Mouse (Mus musculus): ENCODE measurements around the gene Pxt1. TPM values are rescaled to one million over a fixed set of nuclear protein-coding genes. Genes with fewer than 3 reads are reported as not detected.

Pxt1 gene
- total RNA-seq, 2 experiments from 2014 or later: not detected

DNA sequence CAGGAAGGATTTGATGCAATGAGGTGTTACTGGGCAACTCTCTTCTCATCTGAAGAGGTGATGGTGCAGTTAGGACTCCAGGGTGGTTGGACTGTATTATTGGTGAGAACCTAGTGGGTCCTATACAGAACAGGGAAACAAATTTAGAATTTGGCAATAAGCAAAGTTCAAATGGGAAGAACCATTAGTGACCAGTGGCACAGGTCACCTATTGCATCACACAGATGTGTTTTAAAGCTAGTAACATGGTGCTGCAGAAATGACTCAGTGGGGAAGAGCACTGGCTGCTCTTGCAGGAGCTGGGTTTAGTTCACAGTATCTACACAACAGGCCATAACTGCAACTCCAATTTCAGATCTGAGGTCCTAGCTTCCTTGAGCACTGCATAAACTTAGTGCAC is 26.5 kb upstream of the Pxt1 start:
- intact Hi-C loops (cut with DNase I): no loop called here
- no peak for DNase-seq (ENCODE audit: extremely low spot score in 1 of 2, low spot score in 2 of 2)
- H3K27ac ChIP-seq: no peak overlapping the region
- no peak for TF ChIP-seq CTCF (IDR thresholded peaks at IDR 0.05)
- no peak overlapping the region for H3K4me3 ChIP-seq

DNA sequence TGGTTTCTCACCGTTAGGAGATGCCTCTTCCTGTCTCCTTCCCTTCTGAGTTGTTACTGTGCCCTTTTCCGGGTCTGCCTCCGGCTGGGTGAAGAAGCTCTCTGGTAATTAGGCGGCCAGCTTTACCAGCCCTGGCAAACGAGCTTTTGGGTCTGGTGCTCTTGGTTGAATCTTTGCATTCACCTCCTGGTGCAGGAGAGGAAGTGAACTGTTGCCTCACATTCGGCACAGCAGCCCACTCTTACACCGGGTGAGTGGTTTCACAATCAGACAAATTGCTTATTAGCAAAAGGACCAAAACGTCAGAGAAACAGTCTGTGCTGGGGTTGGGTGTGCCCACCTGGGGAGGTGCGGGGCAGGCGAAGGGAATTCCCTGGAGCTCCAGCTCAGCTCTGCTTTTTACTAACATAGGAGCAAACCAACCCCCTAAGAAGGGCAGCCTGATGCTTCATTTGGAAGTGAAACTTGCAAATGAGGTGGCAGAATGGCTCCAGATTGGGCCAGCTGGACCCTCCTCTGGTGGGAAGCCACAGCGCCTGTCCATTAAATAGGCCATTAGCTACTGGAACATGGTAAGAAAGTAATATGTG is 23.5 kb upstream of the Pxt1 start:
- H3K27ac ChIP-seq: no peak overlapping the region
- DNase-seq (ENCODE audit: extremely low spot score in 1 of 2, low spot score in 2 of 2): no peak
- TF ChIP-seq CTCF (IDR thresholded peaks at IDR 0.05): no peak
- H3K4me3 ChIP-seq: no peak overlapping the region
- intact Hi-C loops (cut with DNase I): no loop called here

DNA sequence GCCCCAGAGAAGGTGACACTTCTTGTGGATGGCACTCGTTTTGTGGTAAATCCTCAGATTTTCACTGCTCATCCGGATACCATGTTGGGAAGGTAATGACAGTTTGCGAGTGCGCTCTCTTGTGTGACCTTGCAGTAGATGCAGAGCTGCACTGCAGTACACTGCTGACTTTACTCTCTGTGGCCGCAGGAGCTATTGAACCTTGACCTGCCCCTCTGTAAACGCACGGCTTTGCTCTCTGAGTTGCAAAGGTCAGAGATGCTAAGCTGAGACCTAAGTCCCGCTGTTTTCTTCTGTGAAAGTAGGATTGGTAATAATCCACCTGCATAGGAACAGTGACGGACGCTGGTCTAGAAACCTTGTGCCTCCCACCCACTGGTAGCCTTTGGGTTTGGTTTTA is 18.0 kb upstream of the Pxt1 start:
- intact Hi-C loops (cut with DNase I): no loop called here
- no peak for DNase-seq (ENCODE audit: extremely low spot score in 1 of 2, low spot score in 2 of 2)

DNA sequence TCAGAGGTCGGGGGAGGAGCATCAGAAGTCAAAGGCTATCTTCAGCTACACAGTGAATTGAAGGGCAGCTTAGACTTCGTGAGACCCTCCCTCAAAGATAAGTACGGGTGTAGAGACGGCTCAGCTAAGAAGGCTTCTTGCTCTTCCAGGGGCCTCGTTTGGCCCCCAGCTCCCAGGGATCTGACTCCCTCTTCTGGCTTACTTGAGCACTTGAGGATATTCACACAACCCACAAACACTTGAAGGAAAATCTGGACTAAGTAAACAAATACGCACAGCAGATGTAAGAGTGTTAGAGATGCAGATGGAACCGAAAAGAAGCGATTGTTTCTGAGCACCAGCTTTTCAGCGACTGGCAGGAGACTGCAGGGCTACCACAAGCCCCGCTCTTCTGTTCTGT is 17.0 kb upstream of the Pxt1 start:
- H3K27ac ChIP-seq: no peak overlapping the region
- peak; percentile 18 for TF ChIP-seq CTCF (IDR thresholded peaks at IDR 0.05)
- no peak overlapping the region for H3K4me3 ChIP-seq
- DNase-seq (ENCODE audit: extremely low spot score in 1 of 2, low spot score in 2 of 2): no peak
- intact Hi-C loops (cut with DNase I): no loop called here

More for the DNA sequence above, 18.0 kb upstream of the Pxt1 start:
- Histone ChIP-seq H3K27ac (no peak overlapping the region), H3K4me3 (no peak overlapping the region)
- no peak for TF ChIP-seq CTCF (IDR thresholded peaks at IDR 0.05)

DNA sequence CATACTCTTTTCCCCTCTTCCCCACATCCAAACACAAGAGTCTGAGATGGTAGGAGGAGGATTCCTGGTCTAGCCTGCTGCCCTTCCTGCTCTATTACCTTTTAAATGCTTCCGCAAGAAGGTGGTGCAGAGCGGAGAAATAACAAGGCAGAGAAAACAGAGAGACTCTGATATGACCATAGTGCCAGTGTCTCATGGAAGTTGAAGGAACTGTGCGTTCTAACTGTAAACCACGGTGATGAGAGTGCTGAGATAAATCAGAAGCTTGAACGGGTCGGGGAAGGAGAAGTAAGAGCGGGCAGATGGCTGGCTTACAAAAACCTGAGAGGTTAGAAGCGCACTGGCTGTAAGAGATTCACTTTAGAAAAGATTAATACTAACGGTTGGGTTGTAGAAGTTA is 10.8 kb upstream of the Pxt1 start:
- intact Hi-C loops (cut with DNase I): no loop called here
- no peak for TF ChIP-seq CTCF (IDR thresholded peaks at IDR 0.05)
- no peak for DNase-seq (ENCODE audit: extremely low spot score in 1 of 2, low spot score in 2 of 2)
- Histone ChIP-seq H3K27ac (no peak overlapping the region; the same call in 1 of the 2 replicates), H3K4me3 (no peak overlapping the region)

DNA sequence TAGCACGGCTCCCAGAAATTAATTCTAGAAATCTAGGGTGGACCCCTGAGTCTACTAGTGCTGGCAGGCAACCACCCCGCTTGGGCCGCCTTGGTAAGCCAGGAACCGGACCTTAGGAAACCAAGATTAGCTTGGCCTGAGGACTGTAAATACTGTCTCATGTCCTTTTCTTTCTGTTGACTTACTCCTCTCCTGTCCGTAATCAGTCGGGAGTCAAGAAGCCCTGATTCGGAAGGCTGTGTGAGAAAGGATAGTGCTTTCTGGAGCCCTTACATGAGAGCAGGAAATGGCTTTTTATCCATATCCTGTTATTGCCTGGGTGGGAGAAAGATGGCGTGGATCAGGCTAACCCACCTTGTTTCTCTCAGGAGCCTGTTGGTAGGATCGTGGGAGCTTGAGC is 9.6 kb upstream of the Pxt1 start:
- DNase-seq (ENCODE audit: extremely low spot score in 1 of 2, low spot score in 2 of 2): no peak
- no peak for TF ChIP-seq CTCF (IDR thresholded peaks at IDR 0.05)
- peak overlapping the region; percentile 98 for H3K27ac ChIP-seq
- peak overlapping the region; percentile 83 for H3K4me3 ChIP-seq
- intact Hi-C loops (cut with DNase I): no loop called here

DNA sequence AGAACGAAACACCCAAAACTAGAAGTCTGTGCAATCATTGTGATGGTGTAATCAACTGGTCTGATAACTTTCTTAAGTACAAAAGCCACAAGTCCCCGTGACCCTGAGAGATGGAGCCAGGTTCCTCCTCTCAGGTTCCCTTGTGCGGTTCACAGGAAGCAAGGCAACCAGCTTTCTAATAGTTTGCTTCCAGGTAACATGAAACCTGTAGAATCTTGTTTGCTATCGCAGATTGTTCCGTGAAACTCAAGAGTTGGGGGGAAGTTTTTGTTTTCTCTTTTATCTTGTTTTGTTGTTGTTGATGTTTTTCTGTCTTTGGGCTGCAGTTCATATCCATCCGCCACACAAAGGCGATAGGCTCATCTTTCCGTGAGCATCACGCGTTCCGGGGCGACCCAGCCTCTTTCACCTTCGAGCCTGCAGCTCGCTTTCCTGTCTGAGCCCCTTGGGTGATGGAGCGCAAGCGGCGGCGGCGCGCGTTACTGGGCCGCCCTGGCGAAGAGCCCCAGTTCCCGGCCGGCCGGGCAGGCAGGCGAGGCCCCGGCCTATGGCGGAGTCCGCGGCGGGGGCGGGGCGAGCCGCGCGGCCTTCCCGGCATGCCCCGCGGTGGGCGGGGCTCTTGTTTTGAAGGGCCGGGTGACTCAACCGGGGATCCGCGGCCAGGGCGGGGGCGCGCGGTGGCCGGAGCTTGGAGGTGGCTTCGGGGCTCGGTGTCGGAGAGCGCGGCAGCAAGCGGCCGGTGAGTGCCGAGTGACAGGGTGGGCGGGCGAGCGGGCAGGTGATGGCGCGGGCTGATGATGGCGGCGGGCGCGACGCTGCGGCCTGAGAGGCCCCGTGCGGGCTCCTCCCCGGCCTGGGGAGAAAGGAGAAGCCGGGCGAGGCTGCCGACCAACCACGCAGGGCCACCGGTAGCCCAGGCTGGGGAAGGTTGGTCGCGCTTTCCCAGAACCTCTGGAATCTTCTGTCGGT is 8.5 kb upstream of the Pxt1 start, which contains the start of gene Kctd20:
Gene Kctd20, plus strand, starts transcription at position 120 of the 969 bp plus-strand sequence.
- intact Hi-C loops (cut with DNase I): loop anchor here (1.0 kb wide), 1 partner anchor 55 kb away; the partner anchor contains the start of gene Stk38
- TF ChIP-seq CTCF (IDR thresholded peaks at IDR 0.05): no peak; the same call in 1 of the 2 replicates
- DNase-seq (ENCODE audit: extremely low spot score in 1 of 2, low spot score in 2 of 2): peak; percentile 90 to 92
- H3K4me3 ChIP-seq: peak within 1 kb of the TSS; percentile 83
- H3K27ac ChIP-seq: peak within 1 kb of the TSS; percentile 98

DNA sequence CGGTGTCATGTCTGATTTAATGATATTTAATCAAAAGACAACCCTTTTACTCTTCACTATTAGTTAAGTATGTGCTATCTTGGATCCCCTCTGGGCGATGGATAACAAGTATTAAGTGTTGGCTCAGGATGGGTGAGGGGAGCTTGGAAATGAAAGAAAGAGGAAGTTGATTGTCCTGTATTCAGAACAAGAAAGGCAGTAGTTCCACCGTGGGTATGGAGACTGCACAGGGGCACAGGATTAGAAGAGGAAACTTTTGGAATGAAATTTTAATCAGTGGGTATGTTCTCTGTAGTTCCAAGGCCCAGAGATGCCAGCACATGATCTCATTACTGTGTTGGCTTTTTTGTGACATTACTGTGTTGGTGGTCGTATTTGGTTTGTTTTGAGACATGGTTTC is 7.1 kb upstream of the Pxt1 start:
- DNase-seq (ENCODE audit: extremely low spot score in 1 of 2, low spot score in 2 of 2): no peak
- intact Hi-C loops (cut with DNase I): no loop called here
- TF ChIP-seq CTCF (IDR thresholded peaks at IDR 0.05): no peak
- Histone ChIP-seq H3K4me3 (no peak overlapping the region), H3K27ac (no peak overlapping the region)

DNA sequence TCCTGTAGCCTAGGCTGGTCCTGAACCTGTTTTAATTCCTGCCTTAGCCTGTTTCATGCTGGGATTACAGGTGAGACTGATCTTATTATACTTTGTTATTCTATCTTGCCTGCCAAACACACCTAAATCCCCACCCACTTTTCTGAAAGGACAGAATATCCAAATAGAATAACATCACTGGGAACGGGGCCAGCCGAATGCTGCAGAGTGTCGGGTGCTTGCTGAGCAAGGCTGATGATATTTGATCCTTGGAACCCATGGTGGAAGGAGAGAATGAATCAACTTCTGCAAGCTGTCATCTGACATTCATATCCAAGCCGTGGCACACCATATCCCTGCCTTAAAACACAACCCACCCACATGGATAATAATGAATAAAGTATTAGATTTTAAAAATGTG is 5.0 kb upstream of the Pxt1 start:
- DNase-seq (ENCODE audit: extremely low spot score in 1 of 2, low spot score in 2 of 2): no peak
- H3K4me3 ChIP-seq: no peak overlapping the region
- TF ChIP-seq CTCF (IDR thresholded peaks at IDR 0.05): no peak
- H3K27ac ChIP-seq: no peak overlapping the region
- intact Hi-C loops (cut with DNase I): no loop called here

DNA sequence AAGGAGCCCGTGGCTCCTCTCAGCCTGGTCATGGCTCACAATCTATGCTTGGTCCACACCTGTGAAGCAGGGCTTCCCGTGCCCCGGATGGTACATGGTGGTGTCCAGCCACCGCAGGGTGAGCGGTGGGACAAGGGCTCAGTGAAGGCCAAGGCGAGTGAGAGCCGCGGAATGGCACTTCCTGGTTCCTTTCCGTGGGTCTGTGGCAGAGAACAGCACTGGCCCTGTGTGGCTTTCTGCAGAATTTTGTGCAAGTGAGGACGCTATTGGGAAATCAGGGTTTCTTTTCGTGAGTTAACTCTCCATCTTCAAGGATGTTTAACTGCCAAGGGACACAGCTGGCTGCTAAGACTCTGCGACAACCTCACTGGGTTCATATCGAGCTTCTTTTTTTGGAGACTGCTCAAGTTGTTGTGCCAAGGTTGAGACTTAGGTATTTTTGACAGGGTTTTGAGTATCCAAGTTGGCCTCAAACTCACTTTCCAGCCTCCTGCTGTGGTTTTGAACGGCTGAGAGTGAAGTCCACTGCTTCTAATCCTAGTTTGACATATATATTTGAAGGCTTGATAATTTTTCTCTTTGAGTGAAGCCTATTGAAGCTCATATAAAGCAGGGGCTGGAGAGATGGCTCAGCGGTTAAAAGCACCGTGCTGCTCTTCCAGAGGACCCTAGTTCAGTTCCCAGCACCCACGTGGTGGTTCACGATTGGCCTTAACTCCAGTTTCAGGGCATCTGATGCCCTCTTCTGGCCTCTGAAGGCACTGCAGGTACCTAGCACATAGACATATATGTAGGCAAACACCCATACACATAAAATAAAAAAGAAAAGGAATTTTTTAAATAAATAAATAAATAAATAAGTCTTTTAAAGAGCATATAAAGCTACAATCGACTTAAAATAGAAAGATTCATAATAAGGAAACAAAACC is 3.6 kb upstream of the Pxt1 start:
- intact Hi-C loops (cut with DNase I): no loop called here
- Histone ChIP-seq H3K27ac (no peak overlapping the region), H3K4me3 (no peak overlapping the region)
- TF ChIP-seq CTCF (IDR thresholded peaks at IDR 0.05): peak; percentile 13
- DNase-seq (ENCODE audit: extremely low spot score in 1 of 2, low spot score in 2 of 2): no peak

DNA sequence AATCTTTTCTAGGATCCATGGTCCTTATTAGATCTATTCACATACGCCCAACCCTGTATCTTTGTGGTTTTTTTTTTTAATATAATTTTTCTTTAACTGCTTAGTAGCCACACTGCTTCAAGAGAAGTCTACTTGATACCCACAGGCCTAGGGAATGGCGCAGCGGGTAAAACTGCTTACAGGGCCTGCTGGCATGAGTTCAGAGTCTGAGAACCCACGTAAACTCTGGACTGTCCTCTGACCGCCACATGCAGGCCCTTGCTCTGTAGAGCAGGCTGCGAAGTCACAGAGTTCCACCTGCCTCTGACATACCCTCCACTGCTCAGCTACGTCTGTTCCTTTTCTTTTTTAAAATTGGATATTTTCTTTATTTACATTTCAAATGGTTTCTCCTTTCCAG is 841 bp upstream of the Pxt1 start:
- no peak for DNase-seq (ENCODE audit: extremely low spot score in 1 of 2, low spot score in 2 of 2)
- intact Hi-C loops (cut with DNase I): no loop called here

More for the DNA sequence above, 841 bp upstream of the Pxt1 start:
- Histone ChIP-seq H3K27ac (no peak overlapping the region), H3K4me3 (no peak overlapping the region)
- no peak for TF ChIP-seq CTCF (IDR thresholded peaks at IDR 0.05)

Data from left cerebral cortex, adult 2 months (tissue).